Mouse (Mus musculus) hindbrain, embryonic 14.5 days (tissue): ENCODE measurements around the gene Rmdn2. TPM values are rescaled to one million over a fixed set of nuclear protein-coding genes. Genes with fewer than 3 reads are reported as not detected.
A peak's percentile ranks its signal among the peaks of the same experiment; 100 is the strongest.

Source experiments
- ATAC-seq: fragments of 200-750 bp; cut with Nextera tagmentation; 2 replicates; pipeline ENCODE4 v1.8.0; 2017; ENCODE audit warnings: moderate number of reproducible peaks, mild to moderate bottlenecking, moderate TSS enrichment, moderate library complexity; ENCODE audit not compliant: low FRiP score
- DNase-seq: peaks from one replicate; pipeline ENCODE4 v3.0.0-alpha.2; 2015; ENCODE audit warnings: low spot score
- H3K27ac ChIP-seq: fragments of 300-500 bp; sonication (generic); 2 replicates; pipeline ENCODE4 v1.5.1; 2014; ENCODE audit warnings: mild to moderate bottlenecking, moderate library complexity
- H3K27me3 ChIP-seq: fragments of 300-500 bp; sonication (generic); 2 replicates; pipeline ENCODE4 v1.6.1; 2014; ENCODE audit warnings: mild to moderate bottlenecking, low read length, mixed read lengths; ENCODE audit not compliant: control insufficient read depth, insufficient read depth
- H3K36me3 ChIP-seq: fragments of 300-500 bp; sonication (generic); replicated peaks from 2 replicates; pipeline ENCODE4 v1.6.1; 2014; ENCODE audit not compliant: control insufficient read depth, insufficient read depth
- H3K4me1 ChIP-seq: fragments of 300-500 bp; sonication (generic); replicated peaks from 2 replicates; pipeline ENCODE4 v1.6.1; 2014; ENCODE audit warnings: antibody characterized with exemption, low read length, mixed read lengths; ENCODE audit not compliant: control insufficient read depth, insufficient read depth
- H3K4me2 ChIP-seq: fragments of 300-500 bp; sonication (generic); replicated peaks from 2 replicates; pipeline ENCODE4 v1.6.1; 2014; ENCODE audit warnings: mild to moderate bottlenecking, moderate library complexity
- H3K4me3 ChIP-seq: fragments of 300-500 bp; sonication (generic); replicated peaks from 2 replicates; pipeline ENCODE4 v1.5.1; 2014; ENCODE audit warnings: mild to moderate bottlenecking, low read length
- H3K9ac ChIP-seq: fragments of 300-500 bp; sonication (generic); 2 replicates; pipeline ENCODE4 v1.6.1; 2014
- H3K9me3 ChIP-seq: fragments of 300-500 bp; sonication (generic); 2 replicates; pipeline ENCODE4 v1.6.1; 2016; ENCODE audit warnings: low read length; ENCODE audit not compliant: control insufficient read depth
- WGBS: fragments of 180-500 bp; shearing (Covaris S2); extraction: QIAGEN DNeasy Blood & Tissue Kit; methylation state at CpG from one replicate; pipeline ENCODE4 v1.1.7; 2014; 5-methylcytosine and 5-hydroxymethylcytosine counted together
- polyA plus RNA-seq: library from polyadenylated mRNA; unstranded; fragments of >200 nt; fragmentation: Nextera tagmentation; extraction: Ambion mirVana; gene quantifications from 2 replicates; pipeline ENCODE4 v1.2.1, GENCODE M21; 2014

The Rmdn2 gene
- polyA plus RNA-seq, 1 experiment from 2014 or later: 13.4 TPM

GRCm38 (mm10) chr17:79720681-79721080 is 109.0 kb downstream of the Rmdn2 start:
- Histone ChIP-seq H3K36me3 (no peaks in the 10 kb centered on the region), H3K9me3 (no peaks in the 10 kb centered on the region), H3K4me1 (no peaks in the 10 kb centered on the region; the same call in 1 of the 2 replicates), H3K4me3 (no peak overlapping the region), H3K27ac (no peak overlapping the region), H3K9ac (no peak overlapping the region), H3K27me3 (peaks cover 11% of the 10 kb centered on the region), H3K4me2 (no peak overlapping the region)
- ATAC-seq: no peak
- WGBS: 82% methylated on average over 7 of the region's 7 CpGs
- no peak for DNase-seq

- Histone ChIP-seq H3K27ac (no peak overlapping the region), H3K27me3 (no peaks in the 10 kb centered on the region), H3K4me3 (no peak overlapping the region), H3K4me1 (no peaks in the 10 kb centered on the region), H3K4me2 (no peak overlapping the region), H3K36me3 (no peaks in the 10 kb centered on the region), H3K9me3 (no peaks in the 10 kb centered on the region), H3K9ac (no peak overlapping the region)
- ATAC-seq (no peak), DNase-seq (no peak)
- WGBS: 93% methylated on average over 5 of the region's 5 CpGs
Observed at GRCm38 (mm10) chr17:79726613-79727012, 115.0 kb downstream of the Rmdn2 start.

GRCm38 (mm10) chr17:79728053-79728584 is 116.5 kb downstream of the Rmdn2 start:
- Histone ChIP-seq H3K4me1 (no peaks in the 10 kb centered on the region), H3K9ac (no peak overlapping the region), H3K4me3 (no peak overlapping the region), H3K27ac (no peak overlapping the region), H3K9me3 (no peaks in the 10 kb centered on the region), H3K27me3 (no peaks in the 10 kb centered on the region), H3K4me2 (peak overlapping the region; percentile 13; the same call in 1 of the 2 replicates), H3K36me3 (no peaks in the 10 kb centered on the region)
- DNase-seq (no peak), ATAC-seq (no peak)
- 46% methylated on average over 14 of the region's 14 CpGs for WGBS

- H3K27ac ChIP-seq: no peak overlapping the region
- no peak overlapping the region for H3K9ac ChIP-seq
- no peaks in the 10 kb centered on the region for H3K4me1 ChIP-seq
- no peak overlapping the region for H3K4me3 ChIP-seq
- no peaks in the 10 kb centered on the region for H3K36me3 ChIP-seq
- ATAC-seq (no peak), DNase-seq (no peak)
- WGBS: 44% methylated on average over 16 of the region's 16 CpGs
- no peaks in the 10 kb centered on the region for H3K27me3 ChIP-seq
- H3K4me2 ChIP-seq: peak overlapping the region; percentile 13; the same call in 1 of the 2 replicates
- no peaks in the 10 kb centered on the region for H3K9me3 ChIP-seq
Observed at GRCm38 (mm10) chr17:79728585-79729503, 117.2 kb downstream of the Rmdn2 start.

- no peak for DNase-seq
- no peaks in the 10 kb centered on the region for H3K36me3 ChIP-seq
- H3K4me1 ChIP-seq: no peaks in the 10 kb centered on the region
- 83% methylated on average over 8 of the region's 8 CpGs for WGBS
- no peak for ATAC-seq
- no peak overlapping the region for H3K4me3 ChIP-seq
- H3K9ac ChIP-seq: no peak overlapping the region
- no peak overlapping the region for H3K4me2 ChIP-seq
- H3K9me3 ChIP-seq: no peaks in the 10 kb centered on the region
- no peaks in the 10 kb centered on the region for H3K27me3 ChIP-seq
- no peak overlapping the region for H3K27ac ChIP-seq
Observed at GRCm38 (mm10) chr17:79730988-79731387, 119.3 kb downstream of the Rmdn2 start.

GRCm38 (mm10) chr17:79733039-79733438 is 121.4 kb downstream of the Rmdn2 start:
- Histone ChIP-seq H3K4me1 (no peaks in the 10 kb centered on the region), H3K36me3 (no peaks in the 10 kb centered on the region), H3K27me3 (no peaks in the 10 kb centered on the region), H3K9ac (no peak overlapping the region), H3K9me3 (no peaks in the 10 kb centered on the region), H3K27ac (no peak overlapping the region), H3K4me3 (no peak overlapping the region), H3K4me2 (no peak overlapping the region)
- no peak for DNase-seq
- no peak for ATAC-seq
- 57% methylated on average over 4 of the region's 4 CpGs for WGBS

- no peaks in the 10 kb centered on the region for H3K27me3 ChIP-seq
- no peaks in the 10 kb centered on the region for H3K9me3 ChIP-seq
- H3K9ac ChIP-seq: no peak overlapping the region
- no peak overlapping the region for H3K4me2 ChIP-seq
- 82% methylated on average over 3 of the region's 3 CpGs for whole genome bisulfite sequencing
- ATAC-seq: no peak
- DNase-seq: no peak
- H3K36me3 ChIP-seq: no peaks in the 10 kb centered on the region
- H3K4me1 ChIP-seq: no peaks in the 10 kb centered on the region
- H3K4me3 ChIP-seq: no peak overlapping the region
- H3K27ac ChIP-seq: no peak overlapping the region
Observed at GRCm38 (mm10) chr17:79737598-79737997, 125.9 kb downstream of the Rmdn2 start.

GRCm38 (mm10) chr17:79738847-79739498 is 127.3 kb downstream of the Rmdn2 start:
- 69% methylated on average over 5 of the region's 5 CpGs for WGBS
- H3K36me3 ChIP-seq: no peaks in the 10 kb centered on the region
- no peaks in the 10 kb centered on the region for H3K27me3 ChIP-seq
- no peak overlapping the region for H3K4me3 ChIP-seq
- ATAC-seq: no peak
- no peak overlapping the region for H3K9ac ChIP-seq
- no peak overlapping the region for H3K4me2 ChIP-seq
- no peak overlapping the region for H3K27ac ChIP-seq
- no peaks in the 10 kb centered on the region for H3K9me3 ChIP-seq
- DNase-seq: no peak
- no peaks in the 10 kb centered on the region for H3K4me1 ChIP-seq

GRCm38 (mm10) chr17:79742635-79743034 is 131.0 kb downstream of the Rmdn2 start:
- Histone ChIP-seq H3K36me3 (no peaks in the 10 kb centered on the region), H3K4me3 (no peak overlapping the region), H3K9me3 (0 out of 2 replicates have a peak, but pooled peaks cover 3% of the 10 kb centered on the region), H3K27ac (no peak overlapping the region), H3K4me2 (no peak overlapping the region), H3K27me3 (no peaks in the 10 kb centered on the region), H3K9ac (no peak overlapping the region), H3K4me1 (no peaks in the 10 kb centered on the region)
- no peak for ATAC-seq
- 86% methylated on average over 5 of the region's 5 CpGs for WGBS
- no peak for DNase-seq
